Mouse (Mus musculus): Measurements from ENCODE around the gene Tmem214.

The Tmem214 gene

DNA sequence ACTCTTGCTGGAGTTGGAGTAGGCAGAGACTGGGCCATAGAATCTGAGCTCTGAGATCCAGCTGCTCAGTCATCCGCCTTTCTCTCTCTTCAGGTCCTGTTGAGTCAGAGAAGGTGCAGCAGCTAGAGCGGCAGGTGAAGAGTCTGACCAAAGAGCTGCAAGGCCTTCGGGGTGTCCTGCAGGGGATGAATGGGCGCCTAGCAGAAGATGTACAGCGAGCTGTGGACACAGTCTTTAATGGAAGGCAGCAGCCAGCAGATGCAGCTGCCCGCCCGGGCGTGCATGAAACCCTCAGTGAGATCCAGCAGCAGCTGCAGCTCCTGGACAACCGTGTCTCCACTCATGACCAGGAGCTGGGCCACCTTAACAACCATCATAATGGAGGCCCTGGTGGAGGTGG, 49.0 kb downstream of the Tmem214 start:
- no peak for DNase-seq

DNA sequence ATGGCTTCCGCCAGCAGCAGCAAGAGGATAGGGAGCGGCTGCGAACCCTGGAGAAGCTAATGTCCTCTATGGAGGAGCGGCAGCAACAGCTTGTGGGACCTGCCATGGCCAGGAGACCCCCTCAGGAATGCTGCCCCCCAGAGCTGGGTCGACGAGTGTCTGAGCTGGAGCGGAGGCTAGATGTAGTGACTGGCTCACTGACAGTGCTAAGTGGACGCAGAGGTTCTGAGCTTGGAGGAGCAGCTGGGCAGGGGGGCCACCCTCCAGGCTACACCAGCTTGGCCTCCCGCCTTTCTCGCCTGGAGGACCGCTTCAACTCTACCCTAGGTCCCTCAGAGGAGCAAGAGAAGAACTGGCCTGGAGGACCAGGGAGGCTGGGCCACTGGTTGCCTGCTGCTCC, 49.5 kb downstream of the Tmem214 start:
- DNase-seq: no peak

DNA sequence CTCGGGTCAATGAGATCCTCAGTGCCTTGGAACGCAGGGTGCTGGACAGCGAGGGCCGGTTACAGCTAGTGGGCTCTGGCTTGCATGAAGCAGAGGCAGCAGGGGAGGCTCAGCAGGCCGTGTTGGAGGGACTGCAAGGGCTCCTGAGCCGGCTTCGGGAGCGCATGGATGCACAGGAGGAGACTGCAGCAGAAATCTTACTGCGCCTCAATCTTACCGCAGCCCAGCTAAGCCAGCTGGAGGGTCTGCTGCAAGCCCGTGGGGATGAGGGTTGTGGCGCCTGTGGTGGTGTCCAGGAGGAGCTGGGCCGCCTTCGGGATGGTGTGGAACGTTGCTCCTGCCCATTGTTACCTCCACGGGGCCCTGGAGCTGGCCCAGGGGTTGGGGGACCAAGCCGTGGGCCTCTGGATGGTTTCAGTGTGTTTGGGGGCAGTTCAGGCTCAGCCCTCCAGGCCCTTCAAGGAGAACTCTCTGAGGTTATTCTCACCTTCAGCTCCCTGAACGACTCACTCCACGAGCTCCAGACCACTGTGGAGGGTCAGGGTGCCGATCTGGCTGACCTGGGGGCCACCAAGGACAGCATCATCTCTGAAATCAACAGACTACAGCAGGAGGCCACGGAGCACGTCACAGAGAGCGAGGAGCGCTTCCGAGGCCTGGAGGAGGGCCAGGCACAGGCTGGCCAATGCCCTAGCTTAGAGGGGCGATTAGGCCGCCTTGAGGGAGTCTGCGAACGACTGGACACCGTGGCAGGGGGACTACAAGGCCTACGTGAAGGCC, 50.3 kb downstream of the Tmem214 start:
- DNase-seq: no peak

DNA sequence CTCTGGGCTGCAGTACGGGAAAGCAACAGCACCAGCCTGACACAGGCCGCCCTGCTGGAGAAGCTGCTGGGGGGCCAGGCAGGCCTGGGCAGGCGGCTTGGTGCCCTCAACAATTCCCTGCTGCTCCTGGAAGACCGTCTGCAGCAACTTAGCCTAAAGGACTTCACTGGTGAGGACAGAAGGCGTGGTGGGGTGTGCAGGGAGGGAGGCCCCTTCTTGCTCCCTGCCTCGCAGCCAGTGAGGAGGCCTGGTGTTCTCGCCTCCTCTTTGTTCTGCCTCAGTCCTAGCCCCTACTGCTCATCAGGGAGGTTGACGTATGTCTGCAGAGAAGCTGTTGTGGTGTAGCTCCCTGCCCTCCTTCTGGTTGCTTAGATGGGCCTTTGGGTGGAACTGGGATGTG, 50.9 kb downstream of the Tmem214 start:
- DNase-seq: no peak

DNA sequence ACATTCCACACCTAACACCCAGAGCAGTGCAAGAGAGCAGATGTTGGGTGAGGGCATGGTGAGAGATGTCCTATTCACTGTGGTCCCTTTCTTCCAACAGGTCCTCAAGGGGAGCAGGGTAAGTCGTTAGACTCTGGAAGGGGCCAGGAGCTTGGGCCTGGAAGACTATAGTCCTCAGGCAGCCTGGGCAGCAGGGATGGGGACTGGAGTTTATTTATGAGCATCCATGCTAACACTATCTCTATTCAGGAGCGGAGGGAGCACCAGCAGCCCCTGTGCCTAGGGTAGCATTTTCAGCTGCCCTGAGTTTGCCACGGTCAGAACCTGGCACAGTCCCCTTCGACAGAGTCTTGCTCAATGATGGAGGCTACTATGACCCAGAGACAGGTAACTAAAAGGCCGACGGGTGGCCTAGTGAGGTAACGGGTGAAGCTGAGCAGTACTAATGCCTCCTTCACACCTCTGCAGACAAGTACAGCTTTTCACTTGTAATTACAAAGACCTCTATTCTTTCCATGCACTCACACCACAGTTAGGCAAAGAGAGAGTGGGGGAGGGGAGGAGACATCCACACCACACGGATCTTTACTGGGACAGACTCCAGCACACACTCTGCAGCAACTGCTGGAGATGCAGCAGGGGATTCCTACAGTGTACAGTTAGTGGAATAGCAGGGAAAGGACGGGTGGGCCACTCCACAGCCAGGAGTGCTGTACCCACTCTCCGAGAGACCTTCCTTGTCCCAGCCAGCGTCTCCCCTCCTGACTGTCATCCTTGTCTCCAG, 52.2 kb downstream of the Tmem214 start:
- no peak for DNase-seq

DNA sequence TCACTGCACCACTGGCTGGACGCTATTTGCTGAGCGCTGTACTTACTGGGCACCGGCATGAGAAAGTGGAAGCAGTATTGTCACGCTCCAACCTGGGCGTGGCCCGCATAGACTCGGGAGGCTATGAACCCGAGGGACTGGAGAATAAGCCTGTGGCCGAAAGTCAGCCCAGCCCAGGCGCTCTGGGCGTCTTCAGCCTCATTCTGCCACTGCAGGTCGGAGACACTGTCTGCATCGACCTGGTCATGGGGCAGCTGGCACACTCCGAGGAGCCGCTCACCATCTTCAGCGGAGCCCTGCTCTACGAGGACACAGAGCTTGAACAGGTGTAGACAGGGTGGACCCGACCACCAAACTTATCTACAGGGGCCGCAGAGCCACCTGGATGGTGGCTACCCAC, 52.8 kb downstream of the Tmem214 start:
- DNase-seq: no peak

DNA sequence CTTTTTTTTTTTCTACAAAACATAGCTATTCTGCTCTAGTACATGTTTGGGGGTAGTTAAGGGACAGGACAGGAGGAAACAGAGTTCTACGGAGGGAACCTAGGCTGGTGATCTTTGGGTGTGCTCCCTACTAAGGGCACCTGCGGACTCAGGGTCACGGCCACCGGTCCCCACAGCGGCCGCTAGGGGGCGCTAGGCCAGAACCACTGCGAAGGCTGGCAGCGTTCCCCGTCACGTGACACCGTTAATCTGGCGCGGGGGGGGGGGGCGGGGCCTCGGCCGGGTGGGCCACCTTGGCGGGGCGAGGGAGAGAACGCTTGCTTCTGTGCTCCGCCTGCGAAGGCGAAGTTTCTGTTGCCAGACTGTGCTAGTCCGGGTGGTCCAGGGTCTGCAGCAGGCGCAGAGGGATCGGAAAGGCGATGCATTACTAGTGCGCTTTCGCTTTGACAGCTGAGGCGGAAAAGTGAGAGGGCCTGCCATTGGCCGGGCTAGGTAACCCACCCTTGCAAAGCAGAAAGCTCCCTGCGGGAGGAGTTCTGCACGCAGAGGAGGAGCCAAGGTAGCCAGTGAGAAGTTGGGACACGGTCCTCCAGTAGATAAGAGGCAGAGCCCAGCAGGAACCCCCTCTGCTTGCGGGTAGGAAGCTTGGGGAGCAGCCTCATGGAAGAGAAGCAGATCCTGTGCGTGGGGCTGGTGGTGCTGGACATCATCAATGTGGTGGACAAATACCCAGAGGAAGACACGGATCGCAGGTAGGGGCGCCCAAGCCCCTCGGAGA, 53.6 kb downstream of the Tmem214 start, which contains the start of gene Khk:
TSS of gene Khk (plus strand) at position 176 of the 778 bp plus-strand sequence.
- DNase-seq: peak; percentile 94

DNA sequence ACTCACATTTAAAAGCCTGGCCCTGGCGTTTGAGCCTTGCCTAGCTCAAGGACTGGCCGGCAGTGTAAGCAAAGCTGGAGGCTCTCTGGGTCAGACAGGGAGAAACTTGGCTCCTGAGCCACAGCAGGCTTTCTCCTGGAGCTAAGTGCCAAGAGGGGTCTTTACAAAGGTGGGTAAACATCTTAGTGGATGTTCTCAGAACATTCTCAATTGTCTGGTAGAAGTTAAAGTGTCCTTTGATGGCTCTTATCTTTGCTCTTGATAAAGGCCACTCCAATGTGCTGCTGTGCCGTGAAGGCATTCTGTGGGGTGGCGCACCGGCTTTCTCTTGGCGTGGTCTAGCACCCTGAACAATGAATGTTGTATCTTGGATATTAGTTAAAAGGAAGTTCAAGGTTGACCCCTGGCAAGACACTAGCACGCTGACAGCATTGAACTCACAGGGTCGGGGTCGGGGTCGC, 54.8 kb downstream of the Tmem214 start:
- no peak for DNase-seq

DNA sequence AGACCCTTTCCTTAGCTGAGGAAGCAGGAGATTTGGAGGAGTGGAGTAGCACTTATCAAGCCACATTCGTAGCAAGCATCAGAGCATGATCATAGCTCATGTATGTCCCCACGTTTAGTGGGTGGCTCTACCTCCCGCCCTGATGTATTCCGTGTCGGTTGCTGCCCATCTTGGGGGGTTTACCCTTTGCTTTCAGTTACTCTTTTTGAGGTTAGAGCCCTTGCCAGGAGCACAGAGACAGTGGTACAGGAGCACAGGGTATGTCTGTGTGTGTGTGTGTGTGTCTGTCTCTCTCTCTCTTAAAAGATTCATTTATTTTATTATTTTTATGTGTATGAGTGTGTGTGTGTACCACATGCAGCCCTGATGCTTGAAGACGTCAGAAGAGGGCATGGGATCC, 55.3 kb downstream of the Tmem214 start:
- no peak for DNase-seq

DNA sequence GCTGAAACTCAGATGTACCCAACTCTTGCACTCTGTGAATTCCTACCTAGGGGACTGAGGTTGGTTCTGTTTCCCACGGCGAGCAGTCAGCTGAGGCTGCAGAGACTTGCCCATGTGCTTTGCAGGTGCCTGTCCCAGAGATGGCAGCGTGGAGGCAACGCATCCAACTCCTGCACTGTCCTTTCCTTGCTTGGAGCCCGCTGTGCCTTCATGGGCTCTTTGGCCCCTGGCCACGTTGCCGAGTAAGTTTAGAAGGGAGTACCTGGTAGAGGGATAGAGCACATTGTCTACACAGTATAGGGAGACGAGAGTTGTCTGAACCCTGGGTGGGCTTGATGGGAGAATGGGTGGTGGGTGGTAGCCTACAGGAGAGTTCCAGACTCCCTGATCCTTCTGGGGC, 56.8 kb downstream of the Tmem214 start:
- no peak for DNase-seq

DNA sequence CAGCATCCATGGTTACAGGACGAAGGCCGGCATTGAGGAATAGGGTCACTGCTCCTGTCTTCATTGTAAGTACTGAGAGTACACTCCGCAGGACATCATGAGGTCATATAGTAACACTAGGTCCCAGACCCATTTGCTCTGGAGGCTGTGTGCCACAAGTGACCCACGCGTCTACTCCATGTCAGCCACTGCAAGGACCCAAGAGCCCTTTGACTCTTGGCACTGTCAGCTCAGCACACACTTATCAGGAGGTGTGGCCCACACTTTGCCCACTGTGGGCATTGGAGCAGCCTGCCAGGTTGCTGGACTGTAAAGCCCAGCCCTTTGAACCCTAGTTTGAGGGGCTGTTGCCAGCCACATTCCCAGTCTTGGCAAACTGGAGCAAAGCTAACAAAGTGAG, 57.4 kb downstream of the Tmem214 start:
- no peak for DNase-seq

DNA sequence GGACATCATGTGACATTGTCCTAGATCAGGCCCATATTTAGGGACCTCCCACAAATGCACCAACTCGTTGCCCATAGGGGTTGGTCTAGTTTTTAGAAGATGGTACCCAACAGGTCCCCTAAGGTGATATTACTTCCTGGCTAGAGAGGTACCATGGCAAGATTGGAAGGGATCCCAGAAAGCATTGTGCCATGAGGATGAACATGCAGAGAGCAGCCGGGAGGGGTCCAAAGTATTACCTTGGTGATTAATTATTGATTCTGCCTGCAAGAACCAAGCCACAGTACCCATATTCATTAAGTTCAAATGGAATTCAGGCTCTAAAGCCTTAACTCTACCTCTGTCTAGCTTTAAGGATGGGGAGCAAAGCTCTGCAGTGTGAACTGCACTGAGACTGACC, 58.3 kb downstream of the Tmem214 start:
- DNase-seq: no peak

DNA sequence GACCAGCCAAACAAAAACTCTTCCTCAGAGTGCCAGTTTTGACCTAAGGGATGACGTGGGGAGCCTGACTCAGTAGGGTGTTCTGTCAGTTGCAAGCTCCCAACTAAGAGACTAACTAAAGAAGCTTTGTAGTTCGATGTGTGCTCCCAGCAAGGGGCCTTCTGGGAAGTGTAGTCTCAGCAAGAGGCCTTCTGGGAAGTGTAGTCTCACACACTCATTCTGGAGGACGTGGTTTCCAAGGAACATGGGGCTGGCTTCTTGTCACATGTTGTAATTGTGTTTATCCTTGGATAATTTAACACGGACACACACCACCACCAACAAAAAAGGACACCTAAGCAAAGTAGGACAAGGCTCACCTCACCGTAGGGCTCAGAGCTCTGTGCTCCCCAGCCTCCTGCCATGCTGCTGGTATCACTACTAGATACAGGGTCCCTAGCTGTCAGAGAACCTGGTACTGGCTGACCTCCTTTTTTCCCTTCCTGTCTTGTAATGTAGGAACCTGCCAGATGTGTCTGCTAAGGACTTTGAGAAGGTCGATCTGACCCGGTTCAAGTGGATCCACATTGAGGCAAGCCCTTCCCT, 60.2 kb downstream of the Tmem214 start:
- DNase-seq: peak; percentile 46

Measured in right cerebral cortex, postnatal 14 days (tissue).